Mouse (Mus musculus): ENCODE data around the gene Itsn1.

GRCm38 (mm10) chr16:91931078-91932013 lies 202.3 kb downstream of the Itsn1 start:
- TF ChIP-seq POLR2A (IDR thresholded peaks at IDR 0.05; ENCODE audit: control insufficient read depth, low read depth, low read length) = peak; percentile 40
- TF ChIP-seq CTCF (IDR thresholded peaks at IDR 0.05; ENCODE audit: control insufficient read depth, insufficient read depth, insufficient replicate concordance, low read depth, low read length) = no peak
